Mouse (Mus musculus) kidney, postnatal 4 days (tissue): ENCODE data around the gene 1700015F17Rik.

ENCODE experiments used
- DNase-seq, 2 experiments: peaks; one replicate each; pipeline ENCODE4 v3.0.0; 2021; ENCODE audit warnings: mixed read lengths in 2 of 2

1700015F17Rik gene

DNA sequence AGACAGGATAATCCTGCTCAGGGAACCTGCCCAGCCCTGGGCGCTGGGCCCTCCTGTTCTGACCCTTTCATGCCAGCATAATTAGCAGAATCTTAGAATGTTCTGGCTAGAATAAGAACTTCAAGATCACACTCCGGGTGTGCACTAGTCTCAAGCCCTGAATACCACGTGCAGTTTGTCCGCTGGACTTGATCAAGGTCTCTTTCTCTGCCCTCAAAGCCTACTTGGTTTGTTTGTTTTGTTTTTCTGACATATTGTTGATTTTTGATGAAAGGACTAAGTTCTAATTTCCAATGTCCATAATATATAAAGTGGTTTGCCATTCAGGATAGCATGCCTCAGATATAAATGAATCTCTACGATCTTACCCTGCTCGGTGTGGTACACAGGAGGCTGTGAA lies at the start of gene 1700015F17Rik:
TSS of gene 1700015F17Rik (minus strand) at position 101 of the 400 bp plus-strand sequence.
- no peak for DNase-seq

DNA sequence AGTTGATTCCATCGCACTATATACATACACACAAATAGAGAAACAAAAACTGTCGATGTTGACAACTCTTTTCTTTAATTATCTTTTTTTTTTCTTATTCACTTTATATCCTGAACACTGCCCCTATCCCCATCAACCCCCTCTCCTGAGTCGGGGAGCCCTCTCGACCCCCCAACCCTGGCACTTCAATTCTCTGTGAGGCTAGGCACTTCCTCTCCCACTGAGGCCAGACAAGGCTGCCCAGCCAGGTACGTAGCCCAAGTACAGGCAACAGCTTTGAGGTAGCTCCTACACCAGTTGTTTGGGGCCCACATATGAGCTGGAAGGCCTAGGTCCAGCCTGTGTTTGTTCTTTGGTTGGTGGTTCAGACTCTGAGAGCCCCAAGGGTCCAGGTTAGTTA lies 36.5 kb upstream of the 1700015F17Rik start:
- no peak for DNase-seq

DNA sequence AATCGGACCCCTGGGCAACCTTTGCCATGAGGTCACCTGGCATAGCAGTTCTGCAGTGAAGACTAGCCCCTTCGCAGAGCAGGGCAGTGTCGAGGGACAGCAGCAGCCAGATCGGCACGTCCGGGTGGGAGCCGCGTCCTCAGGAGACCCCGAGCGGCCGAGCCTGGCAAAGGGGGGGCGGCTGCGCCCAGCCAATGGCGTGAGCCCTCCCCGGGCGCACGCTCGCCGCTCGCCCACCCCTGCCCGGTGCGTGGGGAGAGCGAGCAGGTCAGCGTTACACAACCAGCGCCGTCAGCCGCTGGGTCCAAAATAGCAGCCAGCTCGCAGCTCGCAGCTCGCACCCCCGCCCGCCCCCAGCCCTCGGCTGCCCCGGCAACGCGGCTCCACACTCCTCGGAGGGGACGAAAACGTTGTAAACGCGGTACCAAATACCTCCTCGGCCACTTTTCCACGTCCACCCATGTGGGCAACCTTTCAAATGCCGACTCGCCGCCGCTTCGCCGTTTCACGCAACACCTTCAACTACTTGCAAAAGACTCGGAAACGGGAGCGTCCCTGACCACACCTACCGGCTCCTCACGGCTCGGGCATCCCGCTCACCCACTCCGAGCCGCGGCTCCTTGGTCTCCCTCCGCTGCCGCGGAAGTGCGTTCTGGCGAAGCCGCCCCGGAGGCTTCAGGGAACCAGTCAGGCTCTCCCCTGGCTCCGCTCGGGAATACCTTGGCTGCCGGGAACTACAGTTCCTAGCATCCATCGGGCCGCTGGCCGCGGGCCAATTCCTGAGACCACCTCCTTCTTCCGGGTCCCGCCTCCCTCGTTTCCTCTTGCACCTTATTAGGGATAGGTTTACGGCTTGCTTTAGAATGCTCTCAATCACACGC lies 35.5 kb upstream of the 1700015F17Rik start, which contains the start of gene Cldn12:
TSS of gene Cldn12 (minus strand) at position 763 of the 881 bp plus-strand sequence.
- DNase-seq: peak; percentile 98 to 99

DNA sequence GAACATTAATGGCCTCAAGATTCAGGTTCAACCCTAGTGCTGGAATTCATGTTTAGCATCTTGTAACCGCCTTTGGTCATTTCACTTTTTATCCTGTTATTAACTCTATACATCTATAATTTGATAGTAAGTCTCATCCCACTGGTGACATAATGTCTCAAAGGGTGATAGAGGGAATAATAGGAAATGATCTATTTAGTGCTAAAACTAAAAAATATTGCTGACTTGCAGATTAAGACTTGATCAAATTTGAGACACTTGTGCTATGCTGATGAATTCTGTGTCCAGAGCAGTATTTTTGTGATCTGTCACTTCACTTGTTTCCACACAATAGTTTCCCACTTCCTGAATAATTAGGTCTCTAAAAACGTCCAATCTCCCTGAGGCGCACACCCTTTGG lies 32.5 kb upstream of the 1700015F17Rik start:
- no peak for DNase-seq

DNA sequence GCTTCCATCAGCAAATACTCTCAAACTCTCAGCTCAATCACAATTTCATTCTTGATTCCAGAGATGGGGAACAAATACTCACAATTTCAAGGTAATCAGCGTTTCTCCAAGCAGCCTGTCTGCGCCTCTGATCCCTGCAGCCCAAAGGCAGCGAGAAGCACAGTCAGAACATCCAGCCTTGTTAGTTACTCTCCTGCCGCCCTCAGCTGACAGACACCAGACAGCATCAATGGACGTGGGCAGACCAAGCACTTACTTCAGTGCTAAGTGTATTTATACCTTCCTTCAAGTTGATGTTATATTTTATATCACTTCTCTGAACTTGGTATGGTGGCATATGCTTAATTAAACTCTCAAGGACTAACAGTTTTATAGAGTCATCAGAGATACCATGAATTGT lies 32.0 kb upstream of the 1700015F17Rik start:
- no peak for DNase-seq

DNA sequence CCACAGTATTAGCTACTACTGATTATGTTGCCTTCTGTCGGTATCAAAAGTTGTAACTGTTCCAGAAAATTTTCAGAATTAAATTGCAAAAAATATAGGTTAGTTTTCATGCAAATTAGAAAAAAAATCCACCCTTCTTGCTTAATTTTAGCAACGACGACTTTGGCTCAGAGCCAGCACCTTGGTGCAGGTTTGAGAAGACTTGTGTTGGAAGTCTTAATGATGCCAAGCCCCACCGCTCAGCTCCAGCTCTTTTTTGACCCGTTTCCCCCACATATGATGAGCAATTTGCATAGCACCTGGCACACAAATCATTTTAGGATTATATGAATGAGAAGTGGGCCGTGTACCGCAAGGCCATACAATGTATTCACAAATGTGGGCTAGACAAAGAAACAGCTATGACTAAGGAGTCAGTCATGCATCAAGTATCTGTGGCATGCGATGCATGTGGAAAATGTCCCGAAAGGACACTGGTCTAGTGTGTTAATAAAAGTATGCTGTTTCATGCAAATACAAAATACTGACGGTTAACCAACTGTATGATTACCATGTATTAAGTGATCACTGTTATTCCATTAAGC lies 31.5 kb upstream of the 1700015F17Rik start:
- peak in 1 of 2 experiments; percentile 15 for DNase-seq

DNA sequence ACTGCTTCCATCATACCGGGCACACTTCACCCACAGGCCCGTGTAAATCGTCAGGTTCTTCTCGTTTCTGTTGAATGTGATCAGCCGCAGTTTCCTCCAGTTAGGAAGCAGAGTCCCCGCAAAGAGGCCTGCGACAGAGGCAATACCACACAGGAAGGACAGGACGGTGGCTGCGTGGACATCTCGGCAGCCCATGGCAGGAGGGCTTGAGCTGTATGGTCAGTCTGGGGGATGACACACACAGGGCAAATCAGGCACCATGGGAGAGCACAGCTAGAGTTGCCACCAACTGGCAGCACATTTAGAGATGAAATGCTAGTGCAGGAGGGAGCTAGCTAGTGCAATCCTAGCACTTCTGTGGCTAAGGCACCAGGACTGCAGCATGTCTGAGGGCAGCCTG lies 29.3 kb upstream of the 1700015F17Rik start:
- no peak for DNase-seq

DNA sequence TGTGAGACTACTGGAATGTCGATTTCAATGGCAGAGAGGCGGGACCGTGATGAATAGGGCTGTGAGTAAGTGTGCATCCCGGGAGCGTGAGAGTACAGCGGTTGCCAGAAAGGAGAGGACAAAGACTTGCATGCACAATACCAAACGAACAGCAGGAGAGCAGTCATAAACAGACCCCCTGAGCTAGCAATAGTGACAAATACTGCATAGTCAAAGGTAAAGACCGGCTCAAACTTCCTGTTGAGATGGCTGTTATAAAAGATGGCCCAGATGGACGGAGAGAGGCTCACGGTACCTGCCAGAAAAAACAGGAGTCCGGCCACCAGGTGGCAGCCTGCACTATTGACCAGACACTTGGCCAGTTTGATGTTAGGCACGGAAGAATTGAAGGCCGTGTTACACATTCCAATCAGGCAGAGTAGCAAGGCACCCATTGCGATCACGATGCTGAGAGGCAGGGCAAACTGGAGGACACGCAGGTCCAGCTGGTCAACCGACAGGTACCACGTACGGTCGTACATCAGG lies 28.8 kb upstream of the 1700015F17Rik start:
- peak; percentile 84 to 87 for DNase-seq

DNA sequence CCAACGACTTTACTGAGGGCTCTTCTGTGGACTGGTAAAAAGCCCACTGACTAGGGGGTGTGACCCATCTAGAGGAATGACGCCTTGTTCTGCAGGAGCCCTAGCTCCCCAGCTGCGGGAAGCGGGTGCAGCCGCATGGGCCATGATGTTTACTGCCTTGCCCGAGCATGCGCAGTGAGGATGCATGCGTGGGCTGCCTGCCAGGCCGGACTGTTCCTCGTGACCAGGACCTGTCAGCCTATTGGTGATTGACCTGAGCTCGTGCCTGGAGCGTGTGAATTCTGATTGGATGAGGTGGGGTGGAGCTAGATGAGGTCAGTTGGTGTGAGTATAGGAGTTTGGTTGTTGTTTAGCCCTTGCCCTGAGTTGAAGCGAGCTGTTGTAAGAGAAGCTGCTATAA lies 25.5 kb upstream of the 1700015F17Rik start:
- DNase-seq: no peak

DNA sequence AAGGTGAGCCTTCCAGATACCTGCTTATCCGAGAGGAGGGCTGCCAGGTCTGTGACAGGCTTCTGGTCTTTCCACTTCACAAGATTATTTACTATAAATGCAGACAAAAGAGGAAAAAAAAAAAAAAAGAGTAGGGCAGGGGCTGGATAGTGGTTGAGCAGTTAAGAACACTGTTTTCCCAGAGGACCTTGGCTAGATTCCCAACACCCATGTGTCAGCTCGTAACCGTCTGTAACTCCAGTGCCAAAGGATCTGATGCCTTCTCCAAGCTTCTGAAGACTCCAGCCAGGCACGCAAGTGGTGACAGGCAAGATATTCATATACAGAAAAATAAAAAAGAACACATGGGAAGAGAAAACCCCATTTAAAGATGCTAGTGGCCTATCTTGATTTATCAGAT lies 24.4 kb upstream of the 1700015F17Rik start:
- DNase-seq: no peak

DNA sequence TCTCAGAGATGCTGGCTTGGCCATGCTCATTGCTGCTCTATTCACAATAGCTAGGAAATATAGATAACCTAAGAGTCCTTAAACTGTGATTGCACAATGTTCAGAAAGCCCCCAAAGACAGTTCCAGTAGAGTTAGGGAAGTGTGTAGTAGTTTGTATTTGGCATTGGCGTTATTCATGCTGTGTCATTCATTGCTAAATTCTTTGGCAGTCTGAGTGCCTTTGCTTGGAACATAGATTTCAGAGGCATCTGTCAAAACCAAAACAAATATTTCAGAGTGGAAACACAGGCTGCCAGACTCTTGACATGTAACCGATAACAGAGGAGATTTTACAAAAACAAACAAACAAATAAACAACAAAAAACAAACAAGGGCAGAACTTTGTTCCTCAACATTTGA lies 22.6 kb upstream of the 1700015F17Rik start:
- no peak for DNase-seq

DNA sequence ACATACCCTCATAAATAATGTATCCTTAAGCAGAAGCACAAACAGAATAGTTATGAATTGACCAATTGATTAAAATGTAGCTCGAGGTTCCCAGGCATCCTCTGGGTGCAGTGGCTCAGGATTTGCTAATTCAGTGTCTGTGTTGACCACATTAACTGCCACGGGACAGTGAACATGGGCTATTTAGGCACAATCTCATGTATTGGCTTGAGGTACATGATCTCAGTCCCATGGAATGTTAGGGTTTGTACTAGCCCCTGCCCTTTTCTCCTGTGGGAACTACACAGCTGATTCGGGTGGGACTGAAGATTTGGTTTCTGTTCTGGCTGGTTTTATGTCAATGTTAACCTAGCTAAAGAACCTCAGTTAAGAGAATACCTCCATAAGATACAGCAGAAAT lies 17.4 kb upstream of the 1700015F17Rik start:
- no peak for DNase-seq

DNA sequence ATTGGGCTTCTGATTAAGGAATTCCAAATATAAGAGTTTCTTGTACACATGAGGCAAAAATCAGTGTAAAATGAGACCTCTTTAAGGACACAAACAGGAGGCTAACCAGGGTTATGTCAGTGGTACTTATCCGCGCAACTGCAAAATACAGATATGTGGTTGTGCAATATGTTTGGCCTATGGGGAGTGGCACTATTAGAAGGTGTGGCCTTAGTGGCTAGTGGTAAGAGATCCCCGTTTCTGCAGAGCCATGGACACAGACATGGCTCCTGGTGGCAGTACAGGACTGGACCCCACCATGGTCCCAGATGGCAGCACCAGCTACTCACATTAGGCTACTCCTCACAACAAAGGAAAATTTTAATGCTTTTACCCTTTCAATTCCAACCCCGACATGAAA lies 16.1 kb upstream of the 1700015F17Rik start:
- no peak for DNase-seq

DNA sequence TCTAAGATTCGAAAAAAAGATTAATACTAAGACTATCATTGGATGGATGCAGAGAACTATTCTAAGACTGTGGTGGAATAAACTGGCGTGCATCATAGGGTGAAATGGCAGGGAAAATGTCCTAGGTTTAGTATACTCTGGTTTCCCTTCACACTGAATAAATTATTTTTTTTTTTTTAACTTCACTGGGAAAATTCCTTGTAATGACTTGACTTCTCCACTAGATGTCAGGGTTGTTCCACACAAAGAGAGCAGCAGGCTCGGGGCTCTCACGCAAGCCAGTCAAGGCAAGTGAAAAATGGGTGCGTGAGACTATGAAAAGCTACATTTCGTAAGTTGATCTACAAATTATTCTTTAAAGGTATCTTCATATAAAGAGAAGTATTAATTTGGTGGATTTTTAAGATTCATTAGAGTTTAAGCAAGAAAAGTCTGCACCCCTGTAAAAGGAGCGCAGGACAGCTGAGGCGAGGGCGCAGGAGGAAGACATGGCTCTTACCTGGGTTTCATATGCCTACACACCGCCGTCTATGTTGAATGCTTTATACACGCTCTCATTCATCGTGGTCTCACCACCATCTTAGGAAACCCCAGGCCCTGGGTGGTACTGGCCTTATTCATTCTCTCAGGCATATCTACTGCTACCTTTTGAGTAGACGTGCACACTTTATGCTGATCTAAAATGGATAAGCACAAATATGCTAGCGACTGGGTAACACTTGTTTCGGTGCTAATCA lies 15.5 kb upstream of the 1700015F17Rik start:
- peak in 1 of 2 experiments; percentile 45 for DNase-seq

DNA sequence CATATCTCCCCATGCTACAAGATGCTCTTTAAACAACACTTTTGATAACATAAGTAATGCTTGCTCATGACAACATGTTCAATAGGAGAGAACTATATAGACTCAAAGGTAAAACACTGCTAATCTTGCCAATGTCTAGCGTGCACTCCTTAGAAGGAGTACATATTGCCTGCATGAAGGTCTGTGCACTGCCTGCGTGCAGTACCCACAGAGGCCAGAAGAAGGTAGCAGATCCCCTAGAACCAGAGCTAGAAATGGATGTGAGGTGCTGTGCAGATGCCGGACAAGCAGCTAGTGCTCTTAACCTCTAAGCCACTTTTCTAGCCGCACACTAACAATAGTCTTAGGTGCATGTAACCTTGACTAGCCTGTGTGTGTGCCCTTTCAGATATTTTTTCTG lies 13.2 kb upstream of the 1700015F17Rik start:
- DNase-seq: no peak

DNA sequence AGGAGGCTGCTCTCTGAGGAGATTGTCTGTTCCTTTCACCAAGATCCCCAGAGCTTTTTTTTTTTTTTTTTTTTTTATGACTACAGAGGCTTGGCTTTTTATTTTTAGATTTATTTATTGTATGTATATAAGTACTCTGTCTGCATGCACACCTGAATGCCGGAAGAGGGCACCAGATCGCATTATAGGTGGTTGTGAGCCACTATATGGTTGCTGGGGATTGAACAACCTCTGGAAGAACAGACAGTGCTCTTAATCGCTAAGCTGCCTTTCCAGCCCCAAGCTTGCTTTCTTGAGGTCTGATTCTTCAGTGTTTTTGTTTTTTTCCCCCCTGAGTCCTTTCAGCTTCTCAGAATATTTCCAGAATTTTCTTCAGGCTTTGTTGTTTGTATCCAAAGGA lies 7.1 kb upstream of the 1700015F17Rik start:
- DNase-seq: no peak

DNA sequence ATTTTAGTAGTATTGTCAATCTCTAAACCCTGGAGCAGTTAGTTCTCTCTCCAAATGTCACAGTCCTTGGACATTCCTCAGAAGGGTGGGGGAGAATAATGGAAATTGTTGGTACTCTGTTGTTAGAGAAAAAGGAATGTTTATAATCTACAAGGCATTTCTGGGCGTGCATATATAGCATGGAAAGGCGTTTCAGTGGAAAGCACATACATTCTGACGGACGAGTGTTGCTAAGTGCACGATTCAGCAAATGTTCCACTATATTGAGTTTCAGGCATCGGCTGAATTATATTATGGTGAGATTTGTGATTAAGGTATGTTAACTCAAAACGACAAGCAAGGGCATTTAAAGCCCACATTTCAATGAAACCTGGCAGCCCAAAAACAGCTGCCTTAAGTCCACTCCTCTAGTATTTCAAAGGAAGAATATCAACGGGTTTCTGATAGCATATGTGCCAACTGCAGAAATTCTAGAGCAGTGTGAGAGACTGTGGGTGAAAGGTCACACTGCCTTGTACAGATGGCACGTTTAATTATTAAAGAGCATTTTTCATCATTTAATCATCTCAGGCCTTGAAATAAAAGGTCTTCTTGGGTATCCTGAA lies 4.4 kb upstream of the 1700015F17Rik start:
- DNase-seq: no peak

DNA sequence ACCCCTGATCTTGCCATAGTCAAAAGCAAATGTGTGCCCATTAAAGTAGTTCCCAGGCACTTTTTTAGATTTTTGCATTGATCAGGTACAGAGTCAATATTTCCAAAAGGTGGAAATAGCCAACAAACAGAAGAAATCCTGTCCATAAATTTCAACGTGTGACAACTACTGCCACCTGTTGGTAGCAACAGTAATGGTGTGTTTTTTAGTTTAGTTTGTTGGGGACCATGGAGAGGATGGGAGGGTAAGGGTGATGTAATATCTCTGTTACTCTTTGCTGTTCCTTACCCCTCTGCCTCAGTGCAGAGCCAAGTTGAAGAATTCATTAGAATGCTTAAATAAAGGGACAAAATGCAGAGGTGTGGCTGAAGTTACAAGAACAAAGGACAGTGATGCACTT lies 2.7 kb upstream of the 1700015F17Rik start:
- peak in 1 of 2 experiments; percentile 20 for DNase-seq

DNA sequence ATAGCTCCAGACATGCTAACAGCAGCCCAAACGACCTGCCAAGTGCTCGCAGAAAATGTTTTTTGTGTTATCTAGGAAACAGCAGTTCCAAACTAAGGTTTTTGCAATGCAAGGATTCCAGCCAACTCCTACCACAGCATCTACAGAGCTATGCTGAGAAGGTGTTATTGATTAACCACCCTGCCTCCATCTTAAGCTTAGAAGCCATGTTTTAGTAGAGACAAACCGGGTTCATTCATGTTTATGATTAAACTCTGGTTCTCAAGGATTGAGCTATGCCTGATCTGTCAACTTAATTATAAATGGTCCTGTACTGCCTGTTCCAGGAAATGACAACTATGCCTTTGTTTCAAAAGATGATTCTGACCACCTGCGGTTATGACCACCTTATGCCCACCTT lies 2.8 kb downstream of the 1700015F17Rik start:
- no peak for DNase-seq

DNA sequence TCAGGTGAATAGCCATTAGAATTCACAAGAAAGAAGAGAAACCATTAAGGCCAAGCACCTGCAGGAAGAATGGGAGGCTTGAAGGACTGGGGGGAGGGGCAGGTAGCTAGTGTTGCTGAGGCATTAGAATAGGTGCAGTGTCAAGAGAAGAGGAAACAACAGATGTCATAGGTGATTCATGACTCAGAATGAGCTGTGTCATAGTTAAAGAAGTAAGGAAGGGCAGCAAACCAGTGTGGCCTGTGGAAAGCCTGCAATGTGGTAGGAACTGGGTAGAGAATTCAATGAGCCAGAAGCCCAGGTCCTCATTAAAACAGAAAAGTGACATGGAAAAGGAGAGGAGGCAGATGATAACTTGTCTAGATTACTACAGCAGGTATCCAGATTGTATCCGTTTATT lies 13.7 kb downstream of the 1700015F17Rik start:
- no peak for DNase-seq

DNA sequence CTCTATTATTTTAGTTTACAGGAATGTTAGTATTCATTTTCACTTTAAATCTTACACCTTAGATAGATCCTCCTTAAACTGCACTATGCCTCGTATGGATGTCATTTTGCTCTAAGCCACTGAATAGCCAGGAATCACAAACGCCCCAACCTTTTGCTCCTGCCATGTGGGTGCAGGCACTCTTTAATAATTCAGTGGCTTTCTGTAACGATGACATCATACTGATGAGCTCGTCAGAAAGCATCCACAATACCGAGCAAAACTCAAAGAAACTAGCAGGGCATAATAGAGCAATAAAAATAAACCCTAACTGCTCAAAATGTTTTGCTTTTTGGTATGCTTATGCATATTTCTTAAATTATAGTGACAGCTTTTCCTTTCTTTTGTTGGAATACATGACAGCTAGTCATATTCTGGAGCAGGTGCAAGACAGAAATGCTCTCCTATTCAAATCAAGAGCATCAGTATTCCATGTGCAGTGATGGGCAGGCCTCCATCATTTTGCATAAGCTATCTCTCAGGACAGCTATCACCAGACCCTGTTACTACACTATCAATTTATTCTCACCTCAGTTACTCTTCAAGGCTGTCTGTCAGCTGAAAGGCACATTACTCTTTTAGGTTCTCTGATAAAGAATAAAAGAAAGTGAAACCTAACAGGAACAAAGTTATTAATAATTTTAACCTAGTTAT lies 47.1 kb downstream of the 1700015F17Rik start:
- no peak for DNase-seq

DNA sequence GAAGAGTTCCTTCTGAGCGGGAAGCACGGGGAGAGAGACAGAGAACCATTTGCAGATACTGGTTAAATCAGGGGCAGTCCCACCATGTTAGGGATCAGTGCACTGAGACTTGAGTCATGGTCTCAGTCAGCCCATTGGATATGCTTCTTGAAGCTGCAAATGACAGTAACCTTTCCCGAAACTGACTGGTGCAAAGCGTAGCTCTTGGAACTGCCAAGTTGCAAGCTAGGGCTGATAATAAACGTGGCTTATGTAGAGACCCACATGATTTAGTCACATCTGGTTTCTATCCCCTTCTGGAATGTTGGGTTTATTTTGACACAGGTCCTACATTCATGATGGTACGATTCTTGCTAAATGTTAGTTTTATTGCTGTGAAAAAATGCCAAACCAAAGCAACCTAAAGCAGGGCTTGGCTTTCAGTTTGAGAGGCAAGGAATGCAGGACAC lies 55.2 kb downstream of the 1700015F17Rik start:
- peak in 1 of 2 experiments; percentile 1 for DNase-seq
